Comparison of ENCODE assay signal across 8 mouse cellular contexts in the genomic region with DNA sequence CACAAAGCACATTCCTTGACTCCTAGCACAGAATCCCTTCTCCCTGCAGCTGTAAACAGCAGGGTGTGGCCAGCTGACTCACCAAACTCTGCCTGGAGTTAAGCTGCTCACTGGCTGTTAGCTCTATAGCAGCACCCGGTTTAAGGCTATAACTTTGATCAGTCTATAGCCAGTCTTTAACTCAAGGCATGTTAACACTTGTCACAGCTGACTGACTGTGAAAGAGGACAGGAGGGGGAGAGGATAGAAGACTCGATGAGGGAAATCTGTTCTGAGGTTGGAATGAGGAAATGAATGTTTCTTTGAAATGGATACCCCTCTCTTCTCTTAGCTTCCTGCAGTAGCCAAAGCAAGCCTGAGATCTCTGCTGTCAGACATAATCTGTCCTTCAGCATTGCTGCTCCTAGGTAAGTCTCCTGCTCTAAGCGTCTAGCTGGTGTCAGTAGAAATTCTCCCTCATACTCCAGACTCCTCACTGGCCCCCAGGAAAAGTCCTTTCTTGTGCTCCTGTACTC. TPM values are rescaled to one million over a fixed set of nuclear protein-coding genes. Genes with fewer than 3 reads are reported as not detected.
A peak's percentile ranks its signal among the peaks of the same experiment; 100 is the strongest.
DNase-seq lines count a peak whose midpoint lies in the region; ATAC-seq lines count a peak whose summit lies in the region.

No protein-coding gene starts in this region.

- peak; percentile 18 for DNase-seq in gastrocnemius, adult 18-20 months (ENCODE audit: low spot score)
- DNase-seq in gastrocnemius, postnatal 36 days = no peak
- DNase-seq in adrenal gland, postnatal 14 days = peak; percentile 45
- peak; percentile 7 for DNase-seq in induced T-regulatory cell, adult 2 months (ENCODE audit: low read depth)
- peak; percentile 5 to 8 for DNase-seq in lung, adult 18-20 months
- peak; percentile 43 for DNase-seq in retina, postnatal 1 day
- DNase-seq in left cerebral cortex, adult 18-20 months (ENCODE audit: low spot score in 2 of 2) = no peak

- H3K27ac ChIP-seq in forebrain, embryonic 13.5 days = no peak overlapping the region

- H3K9ac ChIP-seq in forebrain, embryonic 13.5 days = peak overlapping the region; percentile 51; the same call in 1 of the 2 replicates

- H3K36me3 ChIP-seq in forebrain, embryonic 13.5 days (ENCODE audit: poor library complexity, severe bottlenecking) = no peaks in the 10 kb centered on the region

- WGBS in forebrain, embryonic 13.5 days = 2% methylated on average over 3 of the region's 3 CpGs

- ATAC-seq in forebrain, embryonic 13.5 days = no peak

- intact Hi-C loops in gastrocnemius, postnatal 36 days (cut with DNase I) = no loop called here

- no peaks in the 10 kb centered on the region for H3K9me3 ChIP-seq in forebrain, embryonic 13.5 days (replicated peaks)

- peak overlapping the region; percentile 41 for H3K4me3 ChIP-seq in forebrain, embryonic 13.5 days

- H3K27me3 ChIP-seq in forebrain, embryonic 13.5 days = no peaks in the 10 kb centered on the region

- H3K4me2 ChIP-seq in forebrain, embryonic 13.5 days = peak overlapping the region; percentile 57

- H3K4me1 ChIP-seq in forebrain, embryonic 13.5 days = peaks cover 9% of the 10 kb centered on the region; the same call in 1 of the 2 replicates

RNA-seq across cellular contexts. Expression of a gene that starts 0.9 kb away (rescaled TPM):
- 10 to 100 TPM; 12.9 to 14.9 TPM for total RNA-seq in gastrocnemius, adult 18-20 months (2021)
- total RNA-seq in gastrocnemius, postnatal 36 days (2021) = 10 to 100 TPM; 12.3 to 14.1 TPM
- total RNA-seq in adrenal gland, postnatal 14 days (2021) = 35.2 and 35.3 TPM in 2 replicates
- 4.5 and 6.2 TPM in 2 replicates for polyA plus RNA-seq in forebrain, embryonic 13.5 days (2015; fragmentation: Nextera tagmentation; extraction: Ambion mirVana)
- total RNA-seq in left cerebral cortex, adult 18-20 months (2021) = 10 to 100 TPM; 11.0 to 11.7 TPM

RNA-seq across cellular contexts. Expression of a gene that starts 15.5 kb away (rescaled TPM):
- total RNA-seq in gastrocnemius, adult 18-20 months (2021) = not detected
- total RNA-seq in gastrocnemius, postnatal 36 days (2021) = not detected
- total RNA-seq in adrenal gland, postnatal 14 days (2021) = not detected in 2 replicates
- not detected in 2 replicates for polyA plus RNA-seq in forebrain, embryonic 13.5 days (2015; fragmentation: Nextera tagmentation; extraction: Ambion mirVana)
- total RNA-seq in left cerebral cortex, adult 18-20 months (2021) = not detected

RNA-seq across cellular contexts. Expression of a gene that starts 33.1 kb away (rescaled TPM):
- total RNA-seq in gastrocnemius, adult 18-20 months (2021) = under 1 TPM; 0.05 to 0.07 TPM
- total RNA-seq in gastrocnemius, postnatal 36 days (2021) = under 1 TPM in 1 of 2 experiments, not detected in 1; 0.05 TPM
- total RNA-seq in adrenal gland, postnatal 14 days (2021) = 0.11 and 0.26 TPM in 2 replicates
- polyA plus RNA-seq in forebrain, embryonic 13.5 days (2015; fragmentation: Nextera tagmentation; extraction: Ambion mirVana) = not detected in 2 replicates
- total RNA-seq in left cerebral cortex, adult 18-20 months (2021) = under 1 TPM in 1 of 2 experiments, not detected in 1; 0.12 TPM

RNA-seq across cellular contexts. Expression of a gene that starts 44.6 kb away (rescaled TPM):
- not detected for total RNA-seq in gastrocnemius, adult 18-20 months (2021)
- total RNA-seq in gastrocnemius, postnatal 36 days (2021) = not detected
- total RNA-seq in adrenal gland, postnatal 14 days (2021) = not detected in 2 replicates
- polyA plus RNA-seq in forebrain, embryonic 13.5 days (2015; fragmentation: Nextera tagmentation; extraction: Ambion mirVana) = not detected in 2 replicates
- not detected for total RNA-seq in left cerebral cortex, adult 18-20 months (2021)

RNA-seq across cellular contexts. Expression of a gene that starts 53.3 kb away (rescaled TPM):
- not detected for total RNA-seq in gastrocnemius, adult 18-20 months (2021)
- not detected for total RNA-seq in gastrocnemius, postnatal 36 days (2021)
- not detected in 2 replicates for total RNA-seq in adrenal gland, postnatal 14 days (2021)
- polyA plus RNA-seq in forebrain, embryonic 13.5 days (2015; fragmentation: Nextera tagmentation; extraction: Ambion mirVana) = not detected in 2 replicates
- not detected for total RNA-seq in left cerebral cortex, adult 18-20 months (2021)

Comparison
In these comparisons a context has a peak if more than half of its experiments do, and no peak if none do; other contexts are left out.
1. DNase-seq: peak in gastrocnemius, adult 18-20 months (single experiment), adrenal gland, postnatal 14 days (single experiment), induced T-regulatory cell, adult 2 months (single experiment), lung, adult 18-20 months (2 of 2) and retina, postnatal 1 day (single experiment); none in gastrocnemius, postnatal 36 days (0 of 2) and left cerebral cortex, adult 18-20 months (0 of 2).